Mouse (Mus musculus): ENCODE data around the gene Tmem209. TPM values are rescaled to one million over a fixed set of nuclear protein-coding genes. Genes with fewer than 3 reads are reported as not detected.

Tmem209 gene
- total and polyA plus RNA-seq, 3 experiments, result 26.1 to 93.4 (median 35.9) TPM

DNA sequence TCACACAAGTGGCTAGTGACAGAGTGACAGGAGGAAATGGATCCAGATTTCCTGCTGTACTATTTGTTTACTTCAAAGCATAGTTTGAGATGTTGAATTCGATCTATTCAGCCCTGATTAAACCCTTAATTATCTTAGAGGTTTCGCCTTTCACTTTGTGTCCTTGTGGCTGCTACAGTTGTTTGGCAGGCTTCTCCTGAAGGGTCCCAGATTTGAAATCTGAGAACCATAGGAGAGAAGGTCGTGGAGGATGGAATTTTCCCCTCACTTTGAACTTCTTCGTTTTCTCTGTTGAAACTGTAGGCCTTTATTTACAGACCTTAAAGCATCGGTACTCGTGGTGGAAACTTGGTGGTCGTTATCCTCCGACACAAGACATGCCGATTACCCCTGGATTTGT, 4.7 kb upstream of the Tmem209 start:
- H3K79me2 ChIP-seq (ENCODE audit: control insufficient read depth, insufficient read depth, low read length, poor library complexity), result peaks cover 2% of the 10 kb centered on the region; the same call in 1 of the 2 replicates
- no peak overlapping the region for H3K4me3 ChIP-seq (ENCODE audit: control insufficient read depth in 1 of 2, insufficient read depth in 1 of 2, low read depth in 2 of 2, low read length in 2 of 2)
- peaks cover 0 to 7% of the 10 kb centered on the region in 2 experiments; a peak in 3 of 4 replicates for H3K4me1 ChIP-seq (ENCODE audit: control insufficient read depth in 1 of 2, insufficient read depth in 2 of 2, low read length in 2 of 2)
- H3K36me3 ChIP-seq (ENCODE audit: control insufficient read depth in 1 of 2, insufficient read depth in 2 of 2, low read length in 2 of 2), result peaks cover 0 to 7% of the 10 kb centered on the region in 2 experiments; a peak in 2 of 4 replicates
- TF ChIP-seq SIN3A (IDR thresholded peaks at IDR 0.05; ENCODE audit: low read length), result no peak
- TF ChIP-seq EP300 (IDR thresholded peaks at IDR 0.05; ENCODE audit: low read depth in 1 of 2, low read length in 2 of 2), result no peak
- TF ChIP-seq POLR2AphosphoS5 (IDR thresholded peaks at IDR 0.05; ENCODE audit: borderline replicate concordance, low read depth, low read length), result no peak
- TF ChIP-seq MAX (IDR thresholded peaks at IDR 0.05; ENCODE audit: low read length), result no peak
- no peak for TF ChIP-seq CHD2 (IDR thresholded peaks at IDR 0.05; ENCODE audit: low read length)
- no peak for TF ChIP-seq ZKSCAN1 (IDR thresholded peaks at IDR 0.05; ENCODE audit: low read depth, low read length)
- TF ChIP-seq MYC (IDR thresholded peaks at IDR 0.05; ENCODE audit: low read depth, low read length), result no peak
- TF ChIP-seq ZMIZ1 (IDR thresholded peaks at IDR 0.05; ENCODE audit: low read depth, low read length), result no peak
- no peak for TF ChIP-seq TBP (IDR thresholded peaks at IDR 0.05; ENCODE audit: low read depth, low read length)
- TF ChIP-seq TCF12 (IDR thresholded peaks at IDR 0.05; ENCODE audit: low read depth, low read length), result no peak
- TF ChIP-seq CHD1 (IDR thresholded peaks at IDR 0.05; ENCODE audit: low read depth, low read length), result no peak
- TF ChIP-seq SMC3 (IDR thresholded peaks at IDR 0.05; ENCODE audit: low read depth, low read length), result no peak
- no peak for TF ChIP-seq MAZ (IDR thresholded peaks at IDR 0.05; ENCODE audit: low read depth, low read length)
- H3K27ac ChIP-seq (ENCODE audit: control insufficient read depth, low read depth, low read length), result no peak overlapping the region
- no peak overlapping the region for H3K9ac ChIP-seq (ENCODE audit: control insufficient read depth, low read depth, low read length, poor library complexity, severe bottlenecking)
- no peaks in the 10 kb centered on the region for H3K9me3 ChIP-seq (replicated peaks; ENCODE audit: insufficient read depth, low read length)
- peaks cover 6 to 7% of the 10 kb centered on the region in 2 experiments for H3K27me3 ChIP-seq (ENCODE audit: control insufficient read depth in 1 of 2, insufficient read depth in 2 of 2, low read length in 2 of 2)
- no peak for DNase-seq (ENCODE audit: low read depth, low spot score)

DNA sequence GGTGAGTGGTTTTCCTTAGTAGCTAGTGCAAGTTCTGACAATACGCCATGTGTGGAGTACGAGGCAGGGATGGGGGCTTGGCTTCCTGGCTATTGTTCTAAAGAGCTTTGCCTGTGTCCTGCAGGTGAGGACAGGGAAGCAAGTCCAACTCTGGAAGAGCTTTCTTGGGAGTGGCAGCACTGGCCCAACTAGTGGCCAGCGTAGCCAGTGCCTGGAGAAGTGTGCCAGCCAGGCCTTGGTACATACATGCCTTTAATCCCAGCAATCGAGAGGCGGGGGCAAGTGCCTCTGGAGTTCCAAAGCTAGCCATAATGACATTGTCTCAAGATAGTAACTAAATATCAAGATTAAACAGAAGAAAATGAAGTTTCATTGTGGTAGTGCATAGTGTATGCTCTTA, 708 bp upstream of the Tmem209 start:
- Histone ChIP-seq H3K79me2 (ENCODE audit: control insufficient read depth, insufficient read depth, low read length, poor library complexity) (peaks cover 9% of the 10 kb centered on the region), H3K9me3 (replicated peaks; ENCODE audit: insufficient read depth, low read length) (no peaks in the 10 kb centered on the region), H3K4me3 (ENCODE audit: control insufficient read depth in 1 of 2, insufficient read depth in 1 of 2, low read depth in 2 of 2, low read length in 2 of 2) (peak overlapping the region; percentile 25 to 27), H3K36me3 (ENCODE audit: control insufficient read depth in 1 of 2, insufficient read depth in 2 of 2, low read length in 2 of 2) (peaks cover 0 to 24% of the 10 kb centered on the region in 2 experiments; a peak in 3 of 4 replicates), H3K4me1 (ENCODE audit: control insufficient read depth in 1 of 2, insufficient read depth in 2 of 2, low read length in 2 of 2) (peaks cover 5 to 11% of the 10 kb centered on the region in 2 experiments; a peak in 3 of 4 replicates), H3K27me3 (ENCODE audit: control insufficient read depth in 1 of 2, insufficient read depth in 2 of 2, low read length in 2 of 2) (peaks cover 0 to 2% of the 10 kb centered on the region in 2 experiments; a peak in 3 of 4 replicates), H3K9ac (ENCODE audit: control insufficient read depth, low read depth, low read length, poor library complexity, severe bottlenecking) (peak overlapping the region; percentile 68), H3K27ac (ENCODE audit: control insufficient read depth, low read depth, low read length) (peak overlapping the region; percentile 77)
- TF ChIP-seq HCFC1 (IDR thresholded peaks at IDR 0.05; ENCODE audit: low read depth, low read length) (no peak), MEF2A (IDR thresholded peaks at IDR 0.05; ENCODE audit: extremely low read depth, insufficient replicate concordance, low read depth, low read length, poor library complexity, severe bottlenecking) (no peak), ETS1 (IDR thresholded peaks at IDR 0.05; ENCODE audit: low read depth, low read length) (no peak), TAL1 (IDR thresholded peaks at IDR 0.05; ENCODE audit: low read length) (no peak), MAFK (IDR thresholded peaks at IDR 0.05; ENCODE audit: borderline replicate concordance, low read depth, low read length) (no peak), EP300 (IDR thresholded peaks at IDR 0.05; ENCODE audit: low read depth in 1 of 2, low read length in 2 of 2) (no peak), RCOR1 (IDR thresholded peaks at IDR 0.05; ENCODE audit: low read depth, low read length) (no peak), MAX (IDR thresholded peaks at IDR 0.05; ENCODE audit: low read length) (no peak)
- DNase-seq (ENCODE audit: low read depth, low spot score), result no peak
